Mouse (Mus musculus) cortical plate, adult 2 months (tissue): ENCODE data around the gene Scamp3. TPM values are rescaled to one million over a fixed set of nuclear protein-coding genes. Genes with fewer than 3 reads are reported as not detected.
A peak's percentile ranks its signal among the peaks of the same experiment; 100 is the strongest.

Source experiments
- H3K27ac ChIP-seq: fragments of 200-500 bp; 2 replicates; pipeline ENCODE4 v1.5.1; 2012; ENCODE audit warnings: low read length, control low read depth, inconsistent platforms; ENCODE audit not compliant: insufficient read depth
- H3K4me1 ChIP-seq: fragments of 200-500 bp; 2 replicates; pipeline ENCODE4 v1.6.1; 2011; ENCODE audit warnings: low read length; ENCODE audit not compliant: control insufficient read depth, insufficient read depth
- H3K4me3 ChIP-seq: fragments of 200-500 bp; 2 replicates; pipeline ENCODE4 v1.5.1; 2011; ENCODE audit warnings: mild to moderate bottlenecking, low read length, control low read depth; ENCODE audit not compliant: insufficient read depth
- CTCF ChIP-seq: fragments of 200-500 bp; IDR thresholded peaks from 2 replicates; pipeline ENCODE4 v1.5.1; 2011; ENCODE audit warnings: mild to moderate bottlenecking, control low read depth, low read length; ENCODE audit not compliant: insufficient read depth; ENCODE audit errors: extremely low read depth
- POLR2A ChIP-seq: fragments of 200-500 bp; IDR thresholded peaks from 2 replicates; pipeline ENCODE4 v1.6.1; 2011; ENCODE audit warnings: mild to moderate bottlenecking, low read length, control low read depth; ENCODE audit not compliant: insufficient read depth; ENCODE audit errors: extremely low read depth
- polyA plus RNA-seq: library from polyadenylated mRNA; depleted of rRNA; stranded (reverse); fragments of >200 nt; gene quantifications from 2 replicates; pipeline ENCODE4 v1.2.3, GENCODE M21; 2012

Scamp3 gene
- polyA plus RNA-seq, 1 experiment: 95.7 TPM

DNA sequence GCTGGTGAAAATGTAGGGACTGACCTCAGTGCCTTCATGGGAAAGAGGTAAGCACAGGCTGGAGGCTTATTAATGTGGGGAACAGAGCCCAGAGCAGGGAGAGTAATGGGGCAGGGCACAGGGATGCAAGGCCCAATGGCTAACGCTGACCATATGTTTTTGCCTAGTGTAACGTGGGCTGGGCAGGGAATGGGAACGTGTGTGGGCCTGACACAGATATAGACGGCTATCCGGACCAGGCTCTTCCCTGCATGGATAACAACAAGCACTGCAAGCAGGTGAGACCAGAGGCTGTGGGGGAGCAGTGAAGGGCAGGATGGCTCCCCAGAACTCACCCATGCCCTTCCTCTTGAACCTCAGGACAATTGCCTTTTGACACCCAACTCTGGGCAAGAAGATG, 43.9 kb downstream of the Scamp3 start:
- Histone ChIP-seq H3K27ac (0 out of 2 replicates have a peak overlapping the region, but pooled peaks have one; percentile 27), H3K4me1 (peaks cover 1% of the 10 kb centered on the region; the same call in 1 of the 2 replicates), H3K4me3 (no peak overlapping the region)
- no peak for TF ChIP-seq CTCF
- no peak for TF ChIP-seq POLR2A

DNA sequence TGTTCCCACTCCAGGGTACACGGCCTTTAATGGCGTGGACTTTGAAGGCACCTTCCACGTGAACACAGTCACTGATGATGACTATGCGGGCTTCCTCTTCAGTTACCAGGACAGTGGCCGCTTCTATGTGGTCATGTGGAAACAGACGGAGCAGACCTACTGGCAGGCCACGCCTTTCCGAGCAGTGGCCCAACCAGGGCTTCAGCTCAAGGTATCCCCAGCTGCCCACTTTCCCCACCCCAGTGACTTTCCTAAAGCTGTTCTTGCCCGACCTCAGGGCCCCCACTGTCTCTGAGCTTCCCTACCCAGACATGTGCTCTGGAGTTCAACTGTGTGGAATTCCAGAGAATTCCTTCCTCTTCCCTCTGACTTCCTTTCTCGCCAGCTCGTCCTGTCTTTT, 47.5 kb downstream of the Scamp3 start:
- H3K27ac ChIP-seq: peak overlapping the region; percentile 24; the same call in 1 of the 2 replicates
- peak overlapping the region; percentile 16 for H3K4me3 ChIP-seq
- H3K4me1 ChIP-seq: peaks cover 1% of the 10 kb centered on the region; the same call in 1 of the 2 replicates
- no peak for TF ChIP-seq POLR2A
- TF ChIP-seq CTCF: no peak

DNA sequence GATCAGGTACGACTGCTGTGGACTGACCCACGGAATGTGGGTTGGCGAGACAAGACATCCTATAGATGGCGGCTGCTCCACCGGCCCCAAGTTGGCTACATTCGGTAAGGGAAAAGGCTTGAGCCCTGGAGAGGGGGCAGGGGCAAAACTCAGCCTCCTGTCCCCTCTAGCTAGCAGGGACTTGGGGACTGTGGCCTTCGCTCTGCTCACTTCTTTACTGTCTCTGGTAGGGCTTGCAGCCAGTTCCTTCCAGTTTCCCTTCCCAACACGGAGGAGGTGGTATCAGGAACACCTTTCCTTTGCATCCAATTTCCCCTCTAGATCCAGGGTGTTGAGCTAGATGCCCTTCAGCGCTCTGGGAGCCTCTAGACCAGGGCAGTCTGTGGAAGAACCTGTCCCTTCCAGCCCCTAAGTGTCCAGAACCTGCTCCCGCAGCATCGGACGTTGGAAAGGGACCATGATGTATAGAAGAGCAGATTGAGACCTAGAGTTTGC, 48.1 kb downstream of the Scamp3 start:
- peak overlapping the region; percentile 16 for H3K4me3 ChIP-seq
- TF ChIP-seq CTCF (no peak), POLR2A (no peak)
- H3K4me1 ChIP-seq: peaks cover 1% of the 10 kb centered on the region; the same call in 1 of the 2 replicates
- H3K27ac ChIP-seq: peak overlapping the region; percentile 24; the same call in 1 of the 2 replicates

DNA sequence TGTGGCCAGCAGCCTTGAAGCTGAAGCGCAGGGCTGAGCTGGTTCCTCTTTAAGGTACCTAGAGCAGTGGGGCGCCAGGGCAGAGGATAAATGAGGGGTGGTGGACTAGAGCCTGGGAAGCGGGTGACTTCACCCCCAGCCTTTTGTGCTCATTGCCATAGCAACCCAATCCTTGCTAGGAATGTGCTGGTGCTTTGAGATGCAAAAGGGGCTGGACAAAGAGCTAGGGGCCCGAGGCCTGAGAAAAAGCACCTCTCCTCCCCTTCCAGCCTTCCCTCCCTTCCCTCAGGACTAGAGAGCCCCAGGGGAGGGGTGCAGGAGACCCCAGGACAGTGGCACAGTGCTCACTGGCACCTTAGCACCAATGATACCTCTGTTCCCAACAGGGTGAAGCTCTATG, 48.6 kb downstream of the Scamp3 start:
- peaks cover 1% of the 10 kb centered on the region; the same call in 1 of the 2 replicates for H3K4me1 ChIP-seq
- H3K4me3 ChIP-seq: peak overlapping the region; percentile 16
- TF ChIP-seq CTCF (no peak), POLR2A (0 out of 2 replicates have a peak, but pooled peaks have one; percentile 27)
- peak overlapping the region; percentile 84 for H3K27ac ChIP-seq

DNA sequence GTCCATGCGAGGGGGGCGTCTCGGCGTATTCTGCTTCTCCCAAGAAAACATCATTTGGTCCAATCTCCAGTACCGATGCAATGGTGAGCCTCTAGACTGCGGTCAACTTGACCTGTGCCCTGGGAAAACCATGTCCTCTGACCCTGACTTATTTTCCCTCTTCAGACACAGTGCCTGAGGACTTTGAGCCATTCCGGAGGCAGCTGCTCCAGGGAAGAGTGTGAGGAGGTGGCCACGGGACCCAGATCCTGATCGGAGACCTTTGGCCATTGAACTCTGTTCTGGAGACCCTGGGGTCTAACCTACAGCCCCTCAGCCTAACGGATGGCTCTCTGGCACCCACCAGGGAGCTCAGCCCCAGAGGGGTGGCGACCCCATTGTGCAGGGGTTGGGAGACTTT, 49.1 kb downstream of the Scamp3 start:
- Histone ChIP-seq H3K4me1 (peaks cover 1% of the 10 kb centered on the region; the same call in 1 of the 2 replicates), H3K27ac (peak overlapping the region; percentile 84), H3K4me3 (peak overlapping the region; percentile 16)
- TF ChIP-seq CTCF (no peak), POLR2A (no peak)

DNA sequence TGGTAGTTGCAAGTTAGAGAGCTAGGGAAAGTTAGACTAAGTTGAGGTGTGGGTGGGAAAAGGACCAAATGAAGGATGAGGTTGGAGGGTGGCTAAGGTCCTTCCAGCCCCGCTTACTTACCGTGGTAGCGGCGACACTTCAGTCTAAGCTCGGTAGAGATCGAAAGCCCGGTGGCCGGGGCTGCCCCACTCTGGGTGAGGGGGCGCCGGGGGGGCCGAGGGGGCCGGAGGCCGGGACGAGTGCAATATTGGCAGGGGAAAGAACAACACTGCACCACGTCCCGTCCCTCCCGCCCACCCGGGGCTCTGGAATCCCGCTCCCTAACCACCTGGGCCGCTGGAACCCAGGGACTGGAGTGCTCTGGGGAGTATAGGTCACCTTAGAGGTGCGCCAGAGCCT, 49.6 kb downstream of the Scamp3 start, which contains the start of gene Mtx1:
TSS of gene Mtx1 (minus strand) at position 189 of the 400 bp plus-strand sequence.
- Histone ChIP-seq H3K4me1 (peaks cover 1% of the 10 kb centered on the region; the same call in 1 of the 2 replicates), H3K4me3 (peak within 1 kb of the TSS; percentile 16), H3K27ac (peak within 1 kb of the TSS; percentile 84)
- no peak for TF ChIP-seq CTCF
- TF ChIP-seq POLR2A: no peak

DNA sequence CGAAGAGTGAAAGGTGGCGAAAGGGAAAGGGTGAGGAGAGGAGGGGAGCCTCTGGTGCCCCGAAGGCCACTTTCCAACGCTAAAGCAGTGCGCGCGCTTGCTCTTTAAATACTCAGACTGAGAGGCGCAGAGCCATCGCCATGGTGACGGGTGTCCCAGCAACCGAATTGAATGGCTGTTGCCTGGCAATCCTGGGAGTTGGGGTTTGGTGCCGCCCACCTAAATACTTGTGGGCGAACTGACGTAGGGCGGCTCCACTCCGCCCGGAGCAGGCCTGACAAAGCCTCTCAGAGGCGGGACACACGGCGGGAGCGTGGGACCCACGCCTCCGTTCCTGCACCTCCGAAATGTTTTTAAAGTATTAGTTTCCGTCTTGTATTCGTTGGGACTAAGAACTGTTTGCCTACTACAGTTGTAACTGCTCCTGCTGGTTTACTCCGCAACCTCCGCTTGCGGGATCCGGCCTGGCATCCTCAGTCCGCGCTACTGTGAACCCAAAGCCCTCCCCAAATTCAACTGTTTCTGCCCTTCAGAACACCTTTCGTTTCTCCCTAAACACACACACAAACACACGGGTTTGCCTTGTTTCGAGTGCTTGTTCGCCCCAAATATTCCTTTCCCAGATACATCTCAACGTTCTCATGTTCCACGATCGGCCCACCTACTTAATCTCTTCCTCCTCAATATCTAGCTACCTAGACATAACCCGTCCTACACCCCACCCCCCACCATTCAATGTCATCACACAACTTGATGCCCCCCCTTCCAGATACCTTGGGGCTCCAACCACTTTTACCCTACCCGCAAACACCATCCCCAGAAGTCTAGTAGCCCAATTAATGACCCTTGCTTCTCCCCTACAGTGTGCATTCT, 50.3 kb downstream of the Scamp3 start:
- peaks cover 1% of the 10 kb centered on the region; the same call in 1 of the 2 replicates for H3K4me1 ChIP-seq
- peak overlapping the region; percentile 16 for H3K4me3 ChIP-seq
- peak overlapping the region; percentile 11; the same call in 1 of the 2 replicates for H3K27ac ChIP-seq
- TF ChIP-seq CTCF: no peak
- TF ChIP-seq POLR2A: peak; percentile 80

DNA sequence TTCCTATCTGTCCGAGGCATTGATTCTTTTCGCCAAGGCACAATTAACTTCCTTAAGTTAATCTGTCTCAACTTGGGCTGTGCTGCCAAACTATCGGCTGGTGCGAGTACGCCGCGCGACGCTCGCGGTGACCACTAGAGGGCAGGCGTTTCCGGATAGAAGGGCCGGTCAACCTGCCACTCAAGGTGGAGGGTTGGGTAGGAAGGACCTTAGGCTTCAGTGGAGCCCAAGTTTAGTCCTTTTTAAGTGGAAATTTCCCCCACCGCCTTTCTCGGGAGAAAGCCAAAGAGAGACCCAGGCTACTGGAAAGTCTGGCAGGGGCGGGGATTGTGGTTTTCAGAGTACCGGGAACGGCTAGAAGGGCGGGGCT, 50.9 kb downstream of the Scamp3 start:
- Histone ChIP-seq H3K4me3 (peak overlapping the region; percentile 13), H3K4me1 (peaks cover 1% of the 10 kb centered on the region; the same call in 1 of the 2 replicates), H3K27ac (no peak overlapping the region)

DNA sequence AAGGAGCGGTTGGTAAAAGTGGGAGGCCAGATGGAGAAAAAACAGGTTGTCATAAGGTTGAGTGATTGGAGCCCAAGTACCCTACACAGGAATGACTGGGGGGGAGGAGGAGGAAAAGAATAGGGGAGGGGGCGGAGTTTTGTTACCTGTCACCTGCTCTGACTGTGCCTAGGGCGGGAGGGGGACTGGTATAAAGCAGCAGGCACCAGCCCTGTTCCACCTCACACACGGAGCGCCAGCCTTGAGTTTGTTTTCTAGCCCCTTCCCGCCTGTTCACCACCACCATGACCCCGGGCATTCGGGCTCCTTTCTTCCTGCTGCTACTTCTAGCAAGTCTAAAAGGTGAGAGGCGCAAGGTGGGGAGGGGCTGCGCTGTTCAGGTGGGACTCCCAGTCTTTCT, 51.6 kb downstream of the Scamp3 start, which contains the start of gene Muc1:
TSS of gene Muc1 (plus strand) at position 222 of the 400 bp plus-strand sequence.
- H3K27ac ChIP-seq: no peak within 1 kb of the TSS; the same call in 1 of the 2 replicates
- H3K4me3 ChIP-seq: peak within 1 kb of the TSS; percentile 13
- TF ChIP-seq CTCF: no peak
- H3K4me1 ChIP-seq: peaks cover 1% of the 10 kb centered on the region; the same call in 1 of the 2 replicates

More for the DNA sequence above, 50.9 kb downstream of the Scamp3 start:
- TF ChIP-seq CTCF: peak; percentile 81
- no peak for TF ChIP-seq POLR2A
